Mouse (Mus musculus) embryonic facial prominence, embryonic 11.5 days (tissue): ENCODE results near the gene Vps25. TPM values are rescaled to one million over a fixed set of nuclear protein-coding genes. Genes with fewer than 3 reads are reported as not detected.

ENCODE experiments used
- ATAC-seq: fragments of 200-750 bp; cut with Nextera tagmentation; replicated peaks from 2 replicates; pipeline ENCODE4 v1.8.0; 2017; ENCODE audit warnings: low read depth; ENCODE audit not compliant: insufficient number of reproducible peaks, low FRiP score, low TSS enrichment
- DNase-seq: peaks from one replicate; pipeline ENCODE4 v3.0.0-alpha.2; 2015; ENCODE audit warnings: low spot score
- H3K27ac ChIP-seq: fragments of 300-500 bp; sonication (generic); replicated peaks from 2 replicates; pipeline ENCODE4 v1.5.1; 2014; ENCODE audit warnings: mild to moderate bottlenecking, low read depth, low read length, control low read depth
- H3K27me3 ChIP-seq: fragments of 300-500 bp; sonication (generic); 2 replicates; pipeline ENCODE4 v1.6.1; 2014; ENCODE audit warnings: mild to moderate bottlenecking, low read length, moderate library complexity, mixed read lengths; ENCODE audit not compliant: control insufficient read depth, insufficient read depth
- H3K36me3 ChIP-seq: fragments of 300-500 bp; sonication (generic); replicated peaks from 2 replicates; pipeline ENCODE4 v1.6.1; 2014; ENCODE audit warnings: low read depth, mild to moderate bottlenecking, low read length, moderate library complexity, mixed read lengths; ENCODE audit not compliant: control insufficient read depth, insufficient read depth
- H3K4me1 ChIP-seq: fragments of 300-500 bp; sonication (generic); 2 replicates; pipeline ENCODE4 v1.6.1; 2014; ENCODE audit warnings: low read length, mixed read lengths; ENCODE audit not compliant: control insufficient read depth, insufficient read depth
- H3K4me2 ChIP-seq: fragments of 300-500 bp; sonication (generic); 2 replicates; pipeline ENCODE4 v1.6.1; 2014; ENCODE audit warnings: low read depth, mild to moderate bottlenecking, control low read depth, low read length, moderate library complexity
- H3K4me3 ChIP-seq: fragments of 300-500 bp; sonication (generic); 2 replicates; pipeline ENCODE4 v1.5.1; 2014; ENCODE audit warnings: low read depth, low read length, control low read depth
- H3K9ac ChIP-seq: fragments of 300-500 bp; sonication (generic); replicated peaks from 2 replicates; pipeline ENCODE4 v1.6.1; 2014; ENCODE audit warnings: mild to moderate bottlenecking, control low read depth, low read length
- H3K9me3 ChIP-seq: fragments of 300-500 bp; sonication (generic); replicated peaks from 2 replicates; pipeline ENCODE4 v1.6.1; 2016; ENCODE audit warnings: mild to moderate bottlenecking, low read length, inconsistent platforms, mixed read lengths; ENCODE audit not compliant: control insufficient read depth
- WGBS: fragments of 180-500 bp; shearing (Covaris S2); extraction: QIAGEN DNeasy Blood & Tissue Kit; methylation state at CpG from one replicate; pipeline ENCODE4 v1.1.7; 2014; 5-methylcytosine and 5-hydroxymethylcytosine counted together
- polyA plus RNA-seq: library from polyadenylated mRNA; unstranded; fragments of >200 nt; fragmentation: Nextera tagmentation; extraction: Ambion mirVana; gene quantifications from 2 replicates; pipeline ENCODE4 v1.2.1, GENCODE M21; 2014

Gene Vps25
- polyA plus RNA-seq, 1 experiment from 2014 or later = 114 TPM

GRCm38 (mm10) chr11:101282896-101283295, 29.4 kb downstream of the Vps25 start:
- Histone ChIP-seq H3K27ac (no peak overlapping the region), H3K36me3 (no peaks in the 10 kb centered on the region), H3K4me3 (no peak overlapping the region), H3K4me2 (no peak overlapping the region), H3K27me3 (no peaks in the 10 kb centered on the region), H3K9me3 (no peaks in the 10 kb centered on the region), H3K9ac (no peak overlapping the region), H3K4me1 (no peaks in the 10 kb centered on the region)
- WGBS = 37% methylated on average over 5 of the region's 5 CpGs
- ATAC-seq (no peak), DNase-seq (no peak)

- no peak overlapping the region for H3K27ac ChIP-seq
- no peaks in the 10 kb centered on the region for H3K27me3 ChIP-seq
- H3K36me3 ChIP-seq = no peaks in the 10 kb centered on the region
- H3K4me2 ChIP-seq = no peak overlapping the region
- H3K9me3 ChIP-seq = no peaks in the 10 kb centered on the region
- ATAC-seq (no peak), DNase-seq (no peak)
- no peak overlapping the region for H3K4me3 ChIP-seq
- 66% methylated on average over 4 of the region's 4 CpGs for WGBS
- no peak overlapping the region for H3K9ac ChIP-seq
- no peaks in the 10 kb centered on the region for H3K4me1 ChIP-seq
Measured at GRCm38 (mm10) chr11:101283805-101284204, 30.3 kb downstream of the Vps25 start.

- H3K36me3 ChIP-seq = peaks cover 7% of the 10 kb centered on the region
- no peak overlapping the region for H3K9ac ChIP-seq
- no peak overlapping the region for H3K4me2 ChIP-seq
- no peak for ATAC-seq
- H3K27ac ChIP-seq = no peak overlapping the region
- H3K27me3 ChIP-seq = no peaks in the 10 kb centered on the region
- H3K9me3 ChIP-seq = no peaks in the 10 kb centered on the region
- H3K4me3 ChIP-seq = no peak overlapping the region
- H3K4me1 ChIP-seq = no peaks in the 10 kb centered on the region
- WGBS = 91% methylated on average over 9 of the region's 9 CpGs
- DNase-seq = no peak
Measured at GRCm38 (mm10) chr11:101287306-101287705, 33.8 kb downstream of the Vps25 start.

GRCm38 (mm10) chr11:101291231-101291630, 37.7 kb downstream of the Vps25 start:
- DNase-seq (no peak), ATAC-seq (no peak)
- no peak overlapping the region for H3K27ac ChIP-seq
- H3K9me3 ChIP-seq = no peaks in the 10 kb centered on the region
- no peaks in the 10 kb centered on the region for H3K4me1 ChIP-seq
- 95% methylated on average over 8 of the region's 8 CpGs for WGBS
- H3K27me3 ChIP-seq = no peaks in the 10 kb centered on the region
- H3K4me2 ChIP-seq = no peak overlapping the region
- H3K36me3 ChIP-seq = peaks cover 9% of the 10 kb centered on the region
- H3K4me3 ChIP-seq = no peak overlapping the region
- no peak overlapping the region for H3K9ac ChIP-seq

GRCm38 (mm10) chr11:101295191-101295590, 41.7 kb downstream of the Vps25 start:
- Histone ChIP-seq H3K9ac (no peak overlapping the region), H3K27ac (no peak overlapping the region), H3K36me3 (peaks cover 7% of the 10 kb centered on the region), H3K4me3 (no peak overlapping the region), H3K27me3 (no peaks in the 10 kb centered on the region), H3K9me3 (no peaks in the 10 kb centered on the region), H3K4me2 (no peak overlapping the region), H3K4me1 (no peaks in the 10 kb centered on the region)
- ATAC-seq (no peak), DNase-seq (no peak)
- 89% methylated on average over 8 of the region's 8 CpGs for whole genome bisulfite sequencing

- WGBS = 62% methylated on average over 7 of the region's 7 CpGs
- no peaks in the 10 kb centered on the region for H3K36me3 ChIP-seq
- no peak overlapping the region for H3K9ac ChIP-seq
- H3K9me3 ChIP-seq = no peaks in the 10 kb centered on the region
- peaks cover 3% of the 10 kb centered on the region; the same call in 1 of the 2 replicates for H3K4me1 ChIP-seq
- H3K27me3 ChIP-seq = no peaks in the 10 kb centered on the region
- ATAC-seq (no peak), DNase-seq (no peak)
- H3K27ac ChIP-seq = no peak overlapping the region
- peak overlapping the region; percentile 91 for H3K4me2 ChIP-seq
- H3K4me3 ChIP-seq = no peak overlapping the region
Measured at GRCm38 (mm10) chr11:101300881-101301280, 47.4 kb downstream of the Vps25 start.

GRCm38 (mm10) chr11:101301299-101302003, 47.9 kb downstream of the Vps25 start:
- Histone ChIP-seq H3K9ac (peak overlapping the region; percentile 57), H3K36me3 (no peaks in the 10 kb centered on the region), H3K4me2 (peak overlapping the region; percentile 91), H3K4me1 (peaks cover 3% of the 10 kb centered on the region; the same call in 1 of the 2 replicates), H3K9me3 (no peaks in the 10 kb centered on the region), H3K27ac (no peak overlapping the region), H3K27me3 (no peaks in the 10 kb centered on the region), H3K4me3 (peak overlapping the region; percentile 57)
- 14% methylated on average over 26 of the region's 26 CpGs for WGBS
- DNase-seq = no peak
- ATAC-seq = 0 out of 2 replicates have a peak, but pooled peaks have one; percentile 18

- ATAC-seq = peak; percentile 90
- WGBS = 6% methylated on average over 39 of the region's 39 CpGs
- Histone ChIP-seq H3K27me3 (no peaks in the 10 kb centered on the region), H3K4me2 (peak within 1 kb of the TSS; percentile 91), H3K36me3 (no peaks in the 10 kb centered on the region), H3K4me3 (peak within 1 kb of the TSS; percentile 57), H3K9me3 (no peaks in the 10 kb centered on the region), H3K9ac (peak within 1 kb of the TSS; percentile 57), H3K27ac (no peak within 1 kb of the TSS), H3K4me1 (peaks cover 3% of the 10 kb centered on the region; the same call in 1 of the 2 replicates)
- peak; percentile 97 for DNase-seq
Measured at GRCm38 (mm10) chr11:101302004-101302798, 48.7 kb downstream of the Vps25 start, which contains the start of gene Becn1. TSS of gene Becn1 (minus strand) at chr11:101302286.
